11 mouse cellular contexts compared by ENCODE assay signal in the genomic region with DNA sequence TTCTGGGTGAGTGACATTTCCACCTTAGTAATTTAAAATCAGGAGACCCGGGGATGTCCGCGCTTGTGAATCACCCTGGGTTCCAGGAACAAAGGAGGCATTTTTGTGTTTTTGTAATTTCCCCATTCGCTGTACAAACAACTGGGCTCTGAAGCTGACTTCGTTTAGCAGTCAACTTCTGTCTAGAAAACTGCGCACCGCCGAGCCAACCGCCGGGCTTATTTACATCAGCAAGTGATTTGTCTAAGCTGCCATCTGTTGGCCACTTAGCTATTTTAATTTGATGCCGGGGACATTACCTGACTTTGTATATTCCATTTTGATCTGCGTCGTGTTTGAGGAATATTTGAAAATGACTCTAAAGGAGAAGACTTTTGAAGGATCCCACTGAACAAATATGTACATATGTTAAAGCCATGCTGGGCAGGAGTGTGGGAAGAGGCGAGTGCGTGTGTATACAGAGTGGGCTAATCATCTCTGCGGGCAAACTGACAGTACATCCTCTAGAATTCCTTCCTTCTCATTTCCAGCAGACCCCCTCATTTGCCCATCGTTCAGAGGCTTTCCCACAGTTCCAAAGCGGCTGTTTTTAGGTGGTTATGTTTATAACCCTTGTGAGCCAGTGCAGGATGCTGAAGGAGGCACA.
A peak's percentile ranks its signal among the peaks of the same experiment; 100 is the strongest.
DNase-seq lines count a peak whose midpoint lies in the region; ATAC-seq lines count a peak whose summit lies in the region.
"Had no signal": no experiment of that assay in that cellular context is flagged by ENCODE, and none has a peak within 500 bp of the region (broad histone marks: within the 10 kb centered on the region; RNA-seq: fewer than 3 reads in every experiment).

No protein-coding gene starts in this region.

- 0 out of 2 replicates have a peak overlapping the region, but pooled peaks have one; percentile 9 for H3K4me3 ChIP-seq in embryonic facial prominence, embryonic 14.5 days (ENCODE audit: low read depth, low read length)
- H3K4me3 ChIP-seq in limb, embryonic 13.5 days: no peak overlapping the region
- H3K4me3 ChIP-seq: erythroblast, embryonic 14.5 days had no signal

- H3K27me3 ChIP-seq in embryonic facial prominence, embryonic 14.5 days (replicated peaks; ENCODE audit: control insufficient read depth, insufficient read depth, low read length): 0 out of 2 replicates have a peak, but pooled peaks cover 10% of the 10 kb centered on the region
- H3K27me3 ChIP-seq in limb, embryonic 13.5 days: peaks cover 11% of the 10 kb centered on the region
- H3K27me3 ChIP-seq: Patski had no signal

- ATAC-seq in embryonic facial prominence, embryonic 14.5 days (ENCODE audit: low read depth): no peak
- ATAC-seq in limb, embryonic 13.5 days (ENCODE audit: low FRiP score, low read depth): no peak
- ATAC-seq: Patski had no signal

- no peak overlapping the region for H3K9ac ChIP-seq in embryonic facial prominence, embryonic 14.5 days (ENCODE audit: low read depth, low read length)
- H3K9ac ChIP-seq in limb, embryonic 13.5 days: no peak overlapping the region

- WGBS in embryonic facial prominence, embryonic 14.5 days: 22% methylated on average over 18 of the region's 18 CpGs
- WGBS in limb, embryonic 13.5 days: 36% methylated on average over 18 of the region's 18 CpGs

- no peaks in the 10 kb centered on the region for H3K36me3 ChIP-seq in embryonic facial prominence, embryonic 14.5 days (ENCODE audit: control insufficient read depth, insufficient read depth, low read length)
- H3K36me3 ChIP-seq in limb, embryonic 13.5 days: no peaks in the 10 kb centered on the region

- H3K27ac ChIP-seq in embryonic facial prominence, embryonic 14.5 days (replicated peaks; ENCODE audit: low read depth, low read length): no peak overlapping the region; the same call in 1 of the 2 replicates
- H3K27ac ChIP-seq in limb, embryonic 13.5 days: no peak overlapping the region; the same call in 1 of the 2 replicates

- no peaks in the 10 kb centered on the region for H3K9me3 ChIP-seq in embryonic facial prominence, embryonic 14.5 days (ENCODE audit: control insufficient read depth, low read length)
- H3K9me3 ChIP-seq in limb, embryonic 13.5 days: no peaks in the 10 kb centered on the region

- H3K4me1 ChIP-seq in embryonic facial prominence, embryonic 14.5 days (ENCODE audit: control insufficient read depth, insufficient read depth, low read length): peaks cover 16% of the 10 kb centered on the region; the same call in 1 of the 2 replicates
- peaks cover 32% of the 10 kb centered on the region for H3K4me1 ChIP-seq in limb, embryonic 13.5 days

- DNase-seq in right cerebral cortex, adult 2 months (ENCODE audit: low spot score in 2 of 2): peak; percentile 14 to 17
- DNase-seq in right cerebral cortex, postnatal 10 days (ENCODE audit: low spot score in 2 of 2): no peak
- peak; percentile 61 for DNase-seq in embryonic facial prominence, embryonic 14.5 days (ENCODE audit: low spot score)
- no peak for DNase-seq in B cell, adult 2 months
- no peak for DNase-seq in adrenal gland, adult (ENCODE audit: inconsistent age in 2 of 2, low spot score in 1 of 2)
- DNase-seq in urinary bladder, adult 18-20 months (ENCODE audit: low spot score in 2 of 2): no peak
- DNase-seq: kidney, adult 2 months; lung, adult 18-20 months had no signal

- H3K4me2 ChIP-seq in embryonic facial prominence, embryonic 14.5 days (ENCODE audit: low read depth, low read length): peak overlapping the region; percentile 39
- H3K4me2 ChIP-seq in limb, embryonic 13.5 days (replicated peaks): peak overlapping the region; percentile 45

Comparison
In these comparisons a context has a peak if more than half of its experiments do, and no peak if none do; other contexts are left out.
1. DNase-seq: peak in right cerebral cortex, adult 2 months (2 of 2) and embryonic facial prominence, embryonic 14.5 days (single experiment); none in right cerebral cortex, postnatal 10 days (0 of 2), B cell, adult 2 months (0 of 2), adrenal gland, adult (0 of 2) and urinary bladder, adult 18-20 months (0 of 2).